Mouse (Mus musculus) layer of hippocampus, adult 2 months (tissue): Measurements from ENCODE around the gene H2-Q2. TPM values are rescaled to one million over a fixed set of nuclear protein-coding genes. Genes with fewer than 3 reads are reported as not detected.
A peak's percentile ranks its signal among the peaks of the same experiment; 100 is the strongest.
"Not testable (repeated sequence)": the region's sequence is repeated elsewhere in the genome, so short reads cannot be mapped to it uniquely, and the experiment has no call there.

ENCODE experiments used
- DNase-seq, 2 experiments: peaks; one replicate each; pipeline ENCODE4 v3.0.0; 2022; ENCODE audit warnings: low spot score in 2 of 2
- H3K27ac ChIP-seq: fragments of 200-600 bp; 2 replicates; pipeline ENCODE4 v1.8.1; 2022
- H3K4me3 ChIP-seq: fragments of 200-600 bp; 2 replicates; pipeline ENCODE4 v1.8.1; 2022; ENCODE audit warnings: mild to moderate bottlenecking
- CTCF ChIP-seq: fragments of 200-600 bp; conservative IDR thresholded peaks from 2 replicates; pipeline ENCODE4 v1.8.1; 2022; ENCODE audit warnings: antibody characterized with exemption, mild to moderate bottlenecking, moderate library complexity
- long read RNA-seq, 2 experiments: library from polyadenylated mRNA; stranded (forward); transcript quantifications; one replicate each; pipeline ENCODE4 v2.0.0; 2021; ENCODE audit warnings: borderline mapping rate in 2 of 2
- total RNA-seq, 2 experiments: library from RNA; stranded (reverse); gene quantifications; 2 replicates each; pipeline ENCODE4 v1.2.3; 2021

The H2-Q2 gene
- total RNA-seq, result under 1 TPM in 1 of 2 experiments, not detected in 1; 0.38 TPM
- long read RNA-seq, experiment 1, result 0 reads
- long read RNA-seq, experiment 2, partial matches to known transcripts, result 0 of 1 reads
- long read RNA-seq, experiment 2, other reads (novel, unspliced or antisense), result 1 of 1 reads

- Histone ChIP-seq H3K27ac (no peak within 1 kb of the TSS), H3K4me3 (peak within 1 kb of the TSS; percentile 44)
- no peak for DNase-seq
- no peak for TF ChIP-seq CTCF
Measured at GRCm38 (mm10) chr17:35342071-35342671, at the start of gene H2-Q2. H2-Q2 (plus strand) TSS chr17:35342242.

GRCm38 (mm10) chr17:35295796-35296195, 46.2 kb upstream of the H2-Q2 start:
- H3K4me3 ChIP-seq, H3K27ac ChIP-seq: not testable (repeated sequence)
- peak; percentile 82 for TF ChIP-seq CTCF
- DNase-seq, result peak in 1 of 2 experiments; percentile 42

- H3K27ac ChIP-seq, H3K4me3 ChIP-seq, DNase-seq: not testable (repeated sequence)
- TF ChIP-seq CTCF, result peak; percentile 16; the same call in 1 of the 2 replicates
Measured at GRCm38 (mm10) chr17:35300261-35300945, 41.6 kb upstream of the H2-Q2 start.

GRCm38 (mm10) chr17:35301645-35302258, 40.3 kb upstream of the H2-Q2 start:
- no peak overlapping the region for H3K4me3 ChIP-seq
- no peak overlapping the region for H3K27ac ChIP-seq
- TF ChIP-seq CTCF, result peak; percentile 82
- DNase-seq, result peak; percentile 76 to 97

GRCm38 (mm10) chr17:35303271-35303670, 38.8 kb upstream of the H2-Q2 start:
- Histone ChIP-seq H3K4me3 (no peak overlapping the region), H3K27ac (no peak overlapping the region)
- no peak for DNase-seq
- no peak for TF ChIP-seq CTCF

- DNase-seq, result no peak
- Histone ChIP-seq H3K27ac (no peak overlapping the region), H3K4me3 (no peak overlapping the region)
- no peak for TF ChIP-seq CTCF
Measured at GRCm38 (mm10) chr17:35303756-35304350, 38.2 kb upstream of the H2-Q2 start.

- TF ChIP-seq CTCF, result no peak
Measured at GRCm38 (mm10) chr17:35304478-35304877, 37.6 kb upstream of the H2-Q2 start.

GRCm38 (mm10) chr17:35304921-35305320, 37.1 kb upstream of the H2-Q2 start:
- H3K4me3 ChIP-seq, H3K27ac ChIP-seq, DNase-seq: not testable (repeated sequence)

More at GRCm38 (mm10) chr17:35304478-35304877, 37.6 kb upstream of the H2-Q2 start:
- H3K4me3 ChIP-seq, result no peak overlapping the region
- DNase-seq, result no peak
- no peak overlapping the region for H3K27ac ChIP-seq

- DNase-seq, result no peak
- no peak overlapping the region for H3K4me3 ChIP-seq
- no peak overlapping the region for H3K27ac ChIP-seq
- TF ChIP-seq CTCF, result no peak
Measured at GRCm38 (mm10) chr17:35318671-35319070, 23.4 kb upstream of the H2-Q2 start.

- Histone ChIP-seq H3K27ac (no peak within 1 kb of the TSS), H3K4me3 (no peak within 1 kb of the TSS)
- no peak for DNase-seq
- no peak for TF ChIP-seq CTCF
Measured at GRCm38 (mm10) chr17:35320327-35321081, 21.5 kb upstream of the H2-Q2 start, which contains the start of gene H2-Q1. H2-Q1 (plus strand) TSS chr17:35320405.

- H3K27ac ChIP-seq, DNase-seq, H3K4me3 ChIP-seq: not testable (repeated sequence)
- TF ChIP-seq CTCF, result peak; percentile 42
Measured at GRCm38 (mm10) chr17:35325124-35325523, 16.9 kb upstream of the H2-Q2 start.

- not testable (repeated sequence) for H3K27ac ChIP-seq, DNase-seq, H3K4me3 ChIP-seq
Measured at GRCm38 (mm10) chr17:35326000-35326399, 16.0 kb upstream of the H2-Q2 start.
